ENCODE assay signal across 8 mouse cellular contexts in genomic region chr8:120393871-120394275, GRCm38 (mm10).
DNase-seq lines count a peak whose midpoint lies in the region; ATAC-seq and TF ChIP-seq lines count a peak whose summit lies in the region.

No protein-coding gene starts in this region.

- H3K27me3 ChIP-seq in hindbrain, embryonic 11.5 days (ENCODE audit: control insufficient read depth, insufficient read depth, low read length), result no peaks in the 10 kb centered on the region
- peaks cover 6% of the 10 kb centered on the region; the same call in 1 of the 2 replicates for H3K27me3 ChIP-seq in hindbrain, embryonic 13.5 days
- no peaks in the 10 kb centered on the region for H3K27me3 ChIP-seq in forebrain, embryonic 14.5 days (replicated peaks; ENCODE audit: control insufficient read depth, insufficient read depth, low read length)

- WGBS in hindbrain, embryonic 11.5 days, result 82% methylated on average over 9 of the region's 9 CpGs
- WGBS in hindbrain, embryonic 13.5 days, result 77% methylated on average over 9 of the region's 9 CpGs
- 84% methylated on average over 9 of the region's 9 CpGs for WGBS in bone marrow, adult 2 months
- WGBS in forebrain, embryonic 14.5 days, result 48% methylated on average over 9 of the region's 9 CpGs

- no peak overlapping the region for H3K4me3 ChIP-seq in hindbrain, embryonic 11.5 days (ENCODE audit: low read depth, low read length)
- no peak overlapping the region for H3K4me3 ChIP-seq in hindbrain, embryonic 13.5 days
- H3K4me3 ChIP-seq in bone marrow, adult 2 months (replicated peaks; ENCODE audit: control insufficient read depth, low read depth, low read length), result no peak overlapping the region
- H3K4me3 ChIP-seq in forebrain, embryonic 14.5 days (ENCODE audit: low read depth, low read length), result no peak overlapping the region

- no peak overlapping the region for H3K4me2 ChIP-seq in hindbrain, embryonic 11.5 days (replicated peaks; ENCODE audit: low read depth, low read length)
- no peak overlapping the region for H3K4me2 ChIP-seq in hindbrain, embryonic 13.5 days
- no peak overlapping the region for H3K4me2 ChIP-seq in forebrain, embryonic 14.5 days (ENCODE audit: low read length)

- H3K4me1 ChIP-seq in hindbrain, embryonic 11.5 days (replicated peaks; ENCODE audit: control insufficient read depth, insufficient read depth, low read length), result peaks cover 13% of the 10 kb centered on the region
- H3K4me1 ChIP-seq in hindbrain, embryonic 13.5 days (replicated peaks), result peaks cover 70% of the 10 kb centered on the region
- peaks cover 1% of the 10 kb centered on the region; the same call in 1 of the 2 replicates for H3K4me1 ChIP-seq in bone marrow, adult 2 months (ENCODE audit: control insufficient read depth, insufficient read depth, low read length)
- H3K4me1 ChIP-seq in forebrain, embryonic 14.5 days (ENCODE audit: control insufficient read depth, insufficient read depth, low read length), result peaks cover 27% of the 10 kb centered on the region

- 0 out of 2 replicates have a peak, but pooled peaks have one; percentile 6 for TF ChIP-seq POLR2A in bone marrow, adult 2 months (IDR thresholded peaks at IDR 0.05; ENCODE audit: borderline replicate concordance, control insufficient read depth, low read depth, low read length)

- no peak for TF ChIP-seq CTCF in bone marrow, adult 2 months (IDR thresholded peaks at IDR 0.05; ENCODE audit: control insufficient read depth, insufficient read depth, low read length)

- H3K36me3 ChIP-seq in hindbrain, embryonic 11.5 days (ENCODE audit: control insufficient read depth, insufficient read depth, low read length), result no peaks in the 10 kb centered on the region
- no peaks in the 10 kb centered on the region for H3K36me3 ChIP-seq in hindbrain, embryonic 13.5 days
- H3K36me3 ChIP-seq in forebrain, embryonic 14.5 days (ENCODE audit: control insufficient read depth, insufficient read depth, low read length), result no peaks in the 10 kb centered on the region

- no peak for DNase-seq in hindbrain, embryonic 11.5 days (ENCODE audit: low spot score)
- peak; percentile 66 for DNase-seq in forebrain, embryonic 14.5 days (ENCODE audit: low spot score)
- peak; percentile 30 to 50 for DNase-seq in left cerebral cortex, postnatal 14 days (ENCODE audit: low spot score in 2 of 2)
- no peak for DNase-seq in urinary bladder, adult 2 months (ENCODE audit: low spot score)
- no peak for DNase-seq in ovary, postnatal 10 days (ENCODE audit: low spot score)
- DNase-seq in frontal cortex, postnatal 14 days (ENCODE audit: low spot score in 2 of 2), result no peak

- intact Hi-C loops in left cerebral cortex, postnatal 14 days (cut with DNase I), result no loop called here

- H3K27ac ChIP-seq in hindbrain, embryonic 11.5 days (ENCODE audit: low read depth, low read length), result no peak overlapping the region
- no peak overlapping the region for H3K27ac ChIP-seq in hindbrain, embryonic 13.5 days
- H3K27ac ChIP-seq in bone marrow, adult 2 months (ENCODE audit: control insufficient read depth, insufficient read depth, low read depth, low read length, poor library complexity), result no peak overlapping the region
- peak overlapping the region; percentile 60; the same call in 1 of the 2 replicates for H3K27ac ChIP-seq in forebrain, embryonic 14.5 days (ENCODE audit: low read depth, low read length)

- no peaks in the 10 kb centered on the region for H3K9me3 ChIP-seq in hindbrain, embryonic 11.5 days (ENCODE audit: control insufficient read depth, low read length)
- no peaks in the 10 kb centered on the region for H3K9me3 ChIP-seq in hindbrain, embryonic 13.5 days
- H3K9me3 ChIP-seq in forebrain, embryonic 14.5 days (replicated peaks; ENCODE audit: control insufficient read depth, low read length), result no peaks in the 10 kb centered on the region

- 0 out of 2 replicates have a peak overlapping the region, but pooled peaks have one; percentile 3 for H3K9ac ChIP-seq in hindbrain, embryonic 11.5 days (ENCODE audit: low read depth, low read length)
- H3K9ac ChIP-seq in hindbrain, embryonic 13.5 days, result no peak overlapping the region
- no peak overlapping the region; the same call in 1 of the 2 replicates for H3K9ac ChIP-seq in forebrain, embryonic 14.5 days (ENCODE audit: low read length)

- ATAC-seq in hindbrain, embryonic 11.5 days (ENCODE audit: low FRiP score), result no peak
- no peak for ATAC-seq in hindbrain, embryonic 13.5 days (ENCODE audit: low FRiP score)
- peak; percentile 33; the same call in 1 of the 2 replicates for ATAC-seq in forebrain, embryonic 14.5 days

Comparison
In these comparisons a context has a peak if more than half of its experiments do, and no peak if none do; other contexts are left out.
1. DNase-seq: peak in forebrain, embryonic 14.5 days (single experiment) and left cerebral cortex, postnatal 14 days (2 of 2); none in hindbrain, embryonic 11.5 days (single experiment), urinary bladder, adult 2 months (single experiment), ovary, postnatal 10 days (single experiment) and frontal cortex, postnatal 14 days (0 of 2).